Mouse (Mus musculus) kidney, embryonic 16.5 days (tissue): ENCODE measurements around the gene Grap2. TPM values are rescaled to one million over a fixed set of nuclear protein-coding genes. Genes with fewer than 3 reads are reported as not detected.

Source experiments
- ATAC-seq: fragments of 200-750 bp; cut with Nextera tagmentation; 2 replicates; pipeline ENCODE4 v1.8.0; 2017; ENCODE audit warnings: moderate TSS enrichment; ENCODE audit not compliant: low FRiP score, low TSS enrichment
- H3K27ac ChIP-seq: fragments of 300-500 bp; sonication (generic); 2 replicates; pipeline ENCODE4 v1.5.1; 2014; ENCODE audit warnings: low read length
- H3K27me3 ChIP-seq: fragments of 300-500 bp; sonication (generic); 2 replicates; pipeline ENCODE4 v1.6.1; 2014; ENCODE audit warnings: low read length, control low read depth, mixed read lengths; ENCODE audit not compliant: insufficient read depth
- H3K36me3 ChIP-seq: fragments of 300-500 bp; sonication (generic); 2 replicates; pipeline ENCODE4 v1.6.1; 2014; ENCODE audit warnings: low read length, control low read depth, mixed read lengths; ENCODE audit not compliant: insufficient read depth
- H3K4me1 ChIP-seq: fragments of 300-500 bp; sonication (generic); 2 replicates; pipeline ENCODE4 v1.6.1; 2014; ENCODE audit warnings: low read length, control low read depth, mixed read lengths; ENCODE audit not compliant: insufficient read depth
- H3K4me2 ChIP-seq: fragments of 300-500 bp; sonication (generic); replicated peaks from 2 replicates; pipeline ENCODE4 v1.6.1; 2014; ENCODE audit warnings: low read depth, low read length
- H3K4me3 ChIP-seq: fragments of 300-500 bp; sonication (generic); 2 replicates; pipeline ENCODE4 v1.5.1; 2014; ENCODE audit warnings: mild to moderate bottlenecking, low read length
- H3K9ac ChIP-seq: fragments of 300-500 bp; sonication (generic); replicated peaks from 2 replicates; pipeline ENCODE4 v1.6.1; 2014; ENCODE audit warnings: low read length
- H3K9me3 ChIP-seq: fragments of 300-500 bp; sonication (generic); 2 replicates; pipeline ENCODE4 v1.6.1; 2016; ENCODE audit warnings: low read length, control low read depth
- WGBS: fragments of 180-500 bp; shearing (Covaris S2); extraction: QIAGEN DNeasy Blood & Tissue Kit; methylation state at CpG from one replicate; pipeline ENCODE4 v1.1.7; 2014; 5-methylcytosine and 5-hydroxymethylcytosine counted together
- polyA plus RNA-seq: library from polyadenylated mRNA; unstranded; fragments of >200 nt; fragmentation: Nextera tagmentation; extraction: Ambion mirVana; gene quantifications from 2 replicates; pipeline ENCODE4 v1.2.1, GENCODE M21; 2015

Grap2 gene
- polyA plus RNA-seq, 1 experiment from 2014 or later = 0.81 TPM

GRCm38 (mm10) chr15:80545430-80545829, 27.0 kb upstream of the Grap2 start:
- 56% methylated on average over 6 of the region's 6 CpGs for WGBS
- Histone ChIP-seq H3K9me3 (no peaks in the 10 kb centered on the region), H3K4me3 (no peak overlapping the region), H3K4me2 (no peak overlapping the region), H3K27ac (no peak overlapping the region), H3K27me3 (no peaks in the 10 kb centered on the region), H3K9ac (no peak overlapping the region), H3K4me1 (no peaks in the 10 kb centered on the region), H3K36me3 (no peaks in the 10 kb centered on the region)
- ATAC-seq = no peak

GRCm38 (mm10) chr15:80554860-80555822, 17.3 kb upstream of the Grap2 start:
- no peaks in the 10 kb centered on the region for H3K27me3 ChIP-seq
- peaks cover 5% of the 10 kb centered on the region for H3K4me1 ChIP-seq
- no peak for ATAC-seq
- no peak overlapping the region for H3K4me3 ChIP-seq
- no peak overlapping the region for H3K9ac ChIP-seq
- H3K27ac ChIP-seq = no peak overlapping the region
- H3K4me2 ChIP-seq = no peak overlapping the region
- 92% methylated on average over 6 of the region's 6 CpGs for WGBS
- no peaks in the 10 kb centered on the region for H3K9me3 ChIP-seq
- no peaks in the 10 kb centered on the region for H3K36me3 ChIP-seq

GRCm38 (mm10) chr15:80556021-80556420, 16.4 kb upstream of the Grap2 start:
- Histone ChIP-seq H3K9me3 (no peaks in the 10 kb centered on the region), H3K36me3 (no peaks in the 10 kb centered on the region), H3K4me1 (peaks cover 6% of the 10 kb centered on the region), H3K9ac (no peak overlapping the region), H3K4me3 (no peak overlapping the region), H3K4me2 (no peak overlapping the region), H3K27ac (no peak overlapping the region), H3K27me3 (no peaks in the 10 kb centered on the region)
- ATAC-seq = no peak
- WGBS = 57% methylated on average over 2 of the region's 2 CpGs

- ATAC-seq = no peak
- H3K4me1 ChIP-seq = peaks cover 6% of the 10 kb centered on the region
- H3K4me3 ChIP-seq = no peak overlapping the region
- WGBS = 68% methylated on average over 4 of the region's 4 CpGs
- H3K9ac ChIP-seq = no peak overlapping the region
- no peak overlapping the region for H3K27ac ChIP-seq
- no peak overlapping the region for H3K4me2 ChIP-seq
- H3K36me3 ChIP-seq = no peaks in the 10 kb centered on the region
- no peaks in the 10 kb centered on the region for H3K27me3 ChIP-seq
- no peaks in the 10 kb centered on the region for H3K9me3 ChIP-seq
Observed at GRCm38 (mm10) chr15:80557745-80558144, 14.6 kb upstream of the Grap2 start.

- Histone ChIP-seq H3K36me3 (no peaks in the 10 kb centered on the region), H3K9ac (no peak overlapping the region), H3K4me3 (no peak overlapping the region), H3K4me2 (no peak overlapping the region), H3K27me3 (no peaks in the 10 kb centered on the region), H3K9me3 (no peaks in the 10 kb centered on the region), H3K27ac (no peak overlapping the region), H3K4me1 (peaks cover 6% of the 10 kb centered on the region)
- WGBS = 19% methylated on average over 12 of the region's 12 CpGs
- no peak for ATAC-seq
Observed at GRCm38 (mm10) chr15:80559534-80559933, 12.9 kb upstream of the Grap2 start.

GRCm38 (mm10) chr15:80559978-80560377, 12.4 kb upstream of the Grap2 start:
- no peaks in the 10 kb centered on the region for H3K36me3 ChIP-seq
- H3K4me2 ChIP-seq = no peak overlapping the region
- no peak overlapping the region for H3K27ac ChIP-seq
- WGBS = 41% methylated on average over 14 of the region's 14 CpGs
- no peaks in the 10 kb centered on the region for H3K9me3 ChIP-seq
- H3K9ac ChIP-seq = no peak overlapping the region
- H3K4me1 ChIP-seq = peaks cover 6% of the 10 kb centered on the region
- ATAC-seq = no peak
- no peaks in the 10 kb centered on the region for H3K27me3 ChIP-seq
- H3K4me3 ChIP-seq = no peak overlapping the region

GRCm38 (mm10) chr15:80560646-80561580, 11.5 kb upstream of the Grap2 start:
- Histone ChIP-seq H3K4me2 (no peak overlapping the region), H3K4me1 (peaks cover 6% of the 10 kb centered on the region), H3K27me3 (no peaks in the 10 kb centered on the region), H3K36me3 (no peaks in the 10 kb centered on the region), H3K9me3 (no peaks in the 10 kb centered on the region), H3K9ac (no peak overlapping the region), H3K27ac (no peak overlapping the region), H3K4me3 (no peak overlapping the region)
- no peak for ATAC-seq
- WGBS = 55% methylated on average over 15 of the region's 15 CpGs

- 85% methylated on average over 3 of the region's 3 CpGs for WGBS
- Histone ChIP-seq H3K27me3 (no peaks in the 10 kb centered on the region), H3K4me1 (peaks cover 6% of the 10 kb centered on the region), H3K4me3 (no peak overlapping the region), H3K9me3 (no peaks in the 10 kb centered on the region), H3K9ac (no peak overlapping the region), H3K4me2 (no peak overlapping the region), H3K27ac (no peak overlapping the region), H3K36me3 (no peaks in the 10 kb centered on the region)
- no peak for ATAC-seq
Observed at GRCm38 (mm10) chr15:80562446-80562845, 9.9 kb upstream of the Grap2 start.

- WGBS = 91% methylated on average over 6 of the region's 6 CpGs
- no peak overlapping the region for H3K4me3 ChIP-seq
- no peaks in the 10 kb centered on the region for H3K36me3 ChIP-seq
- no peak overlapping the region for H3K27ac ChIP-seq
- no peaks in the 10 kb centered on the region for H3K9me3 ChIP-seq
- H3K4me1 ChIP-seq = peaks cover 6% of the 10 kb centered on the region
- H3K9ac ChIP-seq = no peak overlapping the region
- H3K27me3 ChIP-seq = no peaks in the 10 kb centered on the region
- no peak for ATAC-seq
- H3K4me2 ChIP-seq = no peak overlapping the region
Observed at GRCm38 (mm10) chr15:80563634-80564208, 8.7 kb upstream of the Grap2 start.
